In genomic region chr7:112955103-112955827, GRCm38 (mm10) we compare ENCODE assay signal across 8 mouse cellular contexts. TPM values are rescaled to one million over a fixed set of nuclear protein-coding genes. Genes with fewer than 3 reads are reported as not detected.
DNase-seq lines count a peak whose midpoint lies in the region; ATAC-seq lines count a peak whose summit lies in the region.

No protein-coding gene starts in this region.

- H3K9me3 ChIP-seq in heart, embryonic 10.5 days, result no peaks in the 10 kb centered on the region
- no peaks in the 10 kb centered on the region for H3K9me3 ChIP-seq in lung, embryonic 16.5 days (ENCODE audit: control insufficient read depth, low read length)

- H3K4me3 ChIP-seq in heart, embryonic 10.5 days, result peak overlapping the region; percentile 66
- peak overlapping the region; percentile 65 for H3K4me3 ChIP-seq in lung, embryonic 16.5 days (ENCODE audit: low read length)

- ATAC-seq in lung, embryonic 16.5 days (ENCODE audit: low read depth), result peak; percentile 26; the same call in 1 of the 2 replicates

- H3K9ac ChIP-seq in lung, embryonic 16.5 days (ENCODE audit: low read length), result peak overlapping the region; percentile 74

- no peaks in the 10 kb centered on the region for H3K36me3 ChIP-seq in heart, embryonic 10.5 days
- H3K36me3 ChIP-seq in lung, embryonic 16.5 days (ENCODE audit: control insufficient read depth, insufficient read depth, low read length), result no peaks in the 10 kb centered on the region

- H3K4me1 ChIP-seq in heart, embryonic 10.5 days, result peaks cover 30% of the 10 kb centered on the region
- H3K4me1 ChIP-seq in lung, embryonic 16.5 days (replicated peaks; ENCODE audit: control insufficient read depth, insufficient read depth, low read length), result peaks cover 13% of the 10 kb centered on the region

- peak; percentile 4 to 11 for DNase-seq in layer of hippocampus, postnatal 25 days (ENCODE audit: extremely low spot score in 1 of 2, low spot score in 1 of 2)
- no peak for DNase-seq in layer of hippocampus, postnatal 14 days (ENCODE audit: low spot score in 2 of 2)
- DNase-seq in embryo, embryonic 10.5 days (ENCODE audit: low spot score), result peak; percentile 52
- DNase-seq in heart, embryonic 10.5 days (ENCODE audit: low spot score), result peak; percentile 75
- DNase-seq in kidney, adult 9 months, result peak; percentile 36
- DNase-seq in retina, embryonic 14.5 days (ENCODE audit: low spot score), result peak; percentile 53
- no peak for DNase-seq in spleen, postnatal 4 days (ENCODE audit: low spot score in 2 of 2)

- H3K27ac ChIP-seq in heart, embryonic 10.5 days, result peak overlapping the region; percentile 79
- peak overlapping the region; percentile 40 for H3K27ac ChIP-seq in lung, embryonic 16.5 days (ENCODE audit: low read length)

- 3% methylated on average over 40 of the region's 40 CpGs for WGBS in heart, embryonic 10.5 days
- 5% methylated on average over 40 of the region's 40 CpGs for WGBS in lung, embryonic 16.5 days

- peaks cover 62% of the 10 kb centered on the region for H3K27me3 ChIP-seq in heart, embryonic 10.5 days (ENCODE audit: insufficient read depth, poor library complexity, severe bottlenecking)
- peaks cover 26% of the 10 kb centered on the region for H3K27me3 ChIP-seq in lung, embryonic 16.5 days (ENCODE audit: control insufficient read depth, insufficient read depth, low read depth, low read length)

- peak overlapping the region; percentile 67 for H3K4me2 ChIP-seq in lung, embryonic 16.5 days (ENCODE audit: low read depth, low read length)

RNA-seq across cellular contexts. Expression of gene Rassf10, which starts 1.5 kb away (rescaled TPM):
- 1 to 10 TPM; 2.3 to 2.8 TPM for total RNA-seq in layer of hippocampus, postnatal 25 days (2021)
- total RNA-seq in layer of hippocampus, postnatal 14 days (2021), result 1 to 10 TPM; 4.6 to 5.5 TPM
- 1.2 TPM in 2 replicates for polyA plus RNA-seq in heart, embryonic 10.5 days (2016; fragmentation: Nextera tagmentation; extraction: Ambion mirVana)
- polyA plus RNA-seq in lung, embryonic 16.5 days (2015; fragmentation: Nextera tagmentation; extraction: Ambion mirVana), result 14.3 and 14.9 TPM in 2 replicates

Comparison
In these comparisons a context has a peak if more than half of its experiments do, and no peak if none do; other contexts are left out.
1. DNase-seq: peak in layer of hippocampus, postnatal 25 days (2 of 2), embryo, embryonic 10.5 days (single experiment), heart, embryonic 10.5 days (single experiment), kidney, adult 9 months (single experiment) and retina, embryonic 14.5 days (single experiment); none in layer of hippocampus, postnatal 14 days (0 of 2) and spleen, postnatal 4 days (0 of 2).